Mouse (Mus musculus): ENCODE measurements around the gene Olfr1411. TPM values are rescaled to one million over a fixed set of nuclear protein-coding genes. Genes with fewer than 3 reads are reported as not detected.
A peak's percentile ranks its signal among the peaks of the same experiment; 100 is the strongest.

Olfr1411 gene
- not detected in 2 replicates for total RNA-seq (2012; rRNA removed)

- H3K4me1 ChIP-seq (ENCODE audit: control insufficient read depth in 2 of 2, insufficient read depth in 2 of 2, low read length in 2 of 2, poor library complexity in 1 of 2), result no peaks in the 10 kb centered on the region
- H3K27ac ChIP-seq (ENCODE audit: insufficient read depth, low read depth, low read length, poor library complexity, severe bottlenecking), result no peak within 1 kb of the TSS
- no peaks in the 10 kb centered on the region for H3K36me3 ChIP-seq (ENCODE audit: control insufficient read depth, insufficient read depth, low read length, poor library complexity, severe bottlenecking)
- no peak for DNase-seq (ENCODE audit: low read depth, low spot score)
- no peak within 1 kb of the TSS for H3K9ac ChIP-seq (ENCODE audit: insufficient read depth, low read depth, low read length, poor library complexity, severe bottlenecking)
- no peaks in the 10 kb centered on the region for H3K9me3 ChIP-seq (ENCODE audit: control insufficient read depth, insufficient read depth, low read depth, low read length)
- in situ Hi-C loops (cut with MboI; ENCODE audit: low sequenced_read_pairs in 2 of 2, unreplicated experiment in 2 of 2), result no loop called here
- H3K4me3 ChIP-seq (ENCODE audit: insufficient read depth in 1 of 2, low read depth in 1 of 2, low read length in 2 of 2, poor library complexity in 1 of 2, severe bottlenecking in 1 of 2), result no peak within 1 kb of the TSS
- TF ChIP-seq MAFK (IDR thresholded peaks at IDR 0.05; ENCODE audit: insufficient read depth, low read depth, low read length) (no peak), HCFC1 (IDR thresholded peaks at IDR 0.05; ENCODE audit: borderline replicate concordance, insufficient read depth, low read length) (no peak), ZC3H11A (IDR thresholded peaks at IDR 0.05; ENCODE audit: borderline replicate concordance, low read depth, low read length) (no peak), CHD2 (IDR thresholded peaks at IDR 0.05; ENCODE audit: low read depth, low read length) (no peak), ZNF384 (IDR thresholded peaks at IDR 0.05; ENCODE audit: low read depth, low read length) (no peak)
Observed at GRCm38 (mm10) chr1:92594111-92594510, at the start of gene Olfr1411. Gene Olfr1411, plus strand, starts transcription at chr1:92594411.

- TF ChIP-seq MAFK (IDR thresholded peaks at IDR 0.05; ENCODE audit: insufficient read depth, low read depth, low read length), result no peak
- no peak for TF ChIP-seq ZC3H11A (IDR thresholded peaks at IDR 0.05; ENCODE audit: borderline replicate concordance, low read depth, low read length)
- no peak for TF ChIP-seq CHD2 (IDR thresholded peaks at IDR 0.05; ENCODE audit: low read depth, low read length)
- TF ChIP-seq HCFC1 (IDR thresholded peaks at IDR 0.05; ENCODE audit: borderline replicate concordance, insufficient read depth, low read length), result no peak
- TF ChIP-seq ZNF384 (IDR thresholded peaks at IDR 0.05; ENCODE audit: low read depth, low read length), result no peak
- H3K4me3 ChIP-seq (ENCODE audit: insufficient read depth in 1 of 2, low read depth in 1 of 2, low read length in 2 of 2, poor library complexity in 1 of 2, severe bottlenecking in 1 of 2), result no peak overlapping the region
Observed at GRCm38 (mm10) chr1:92545929-92546328, 48.3 kb upstream of the Olfr1411 start.

GRCm38 (mm10) chr1:92571022-92571421 is 23.2 kb upstream of the Olfr1411 start, which contains the start of gene Olfr1413:
Gene Olfr1413, plus strand, starts transcription at chr1:92571322.
- in situ Hi-C loops (cut with MboI; ENCODE audit: low sequenced_read_pairs in 2 of 2, unreplicated experiment in 2 of 2), result no loop called here
- Histone ChIP-seq H3K36me3 (ENCODE audit: control insufficient read depth, insufficient read depth, low read length, poor library complexity, severe bottlenecking) (no peaks in the 10 kb centered on the region), H3K9me3 (ENCODE audit: control insufficient read depth, insufficient read depth, low read depth, low read length) (no peaks in the 10 kb centered on the region), H3K27ac (ENCODE audit: insufficient read depth, low read depth, low read length, poor library complexity, severe bottlenecking) (no peak within 1 kb of the TSS; the same call in 1 of the 2 replicates), H3K4me3 (ENCODE audit: insufficient read depth in 1 of 2, low read depth in 1 of 2, low read length in 2 of 2, poor library complexity in 1 of 2, severe bottlenecking in 1 of 2) (no peak within 1 kb of the TSS), H3K4me1 (ENCODE audit: control insufficient read depth in 2 of 2, insufficient read depth in 2 of 2, low read length in 2 of 2, poor library complexity in 1 of 2) (no peaks in the 10 kb centered on the region), H3K9ac (ENCODE audit: insufficient read depth, low read depth, low read length, poor library complexity, severe bottlenecking) (no peak within 1 kb of the TSS)
- DNase-seq (ENCODE audit: low read depth, low spot score), result no peak
- no peak for TF ChIP-seq MAFK (IDR thresholded peaks at IDR 0.05; ENCODE audit: insufficient read depth, low read depth, low read length)
- TF ChIP-seq CHD2 (IDR thresholded peaks at IDR 0.05; ENCODE audit: low read depth, low read length), result no peak
- no peak for TF ChIP-seq HCFC1 (IDR thresholded peaks at IDR 0.05; ENCODE audit: borderline replicate concordance, insufficient read depth, low read length)
- no peak for TF ChIP-seq ZC3H11A (IDR thresholded peaks at IDR 0.05; ENCODE audit: borderline replicate concordance, low read depth, low read length)
- TF ChIP-seq ZNF384 (IDR thresholded peaks at IDR 0.05; ENCODE audit: low read depth, low read length), result no peak

More at GRCm38 (mm10) chr1:92545929-92546328, 48.3 kb upstream of the Olfr1411 start:
- DNase-seq (ENCODE audit: low read depth, low spot score), result no peak
- Histone ChIP-seq H3K9ac (ENCODE audit: insufficient read depth, low read depth, low read length, poor library complexity, severe bottlenecking) (no peak overlapping the region), H3K4me1 (ENCODE audit: control insufficient read depth in 2 of 2, insufficient read depth in 2 of 2, low read length in 2 of 2, poor library complexity in 1 of 2) (no peaks in the 10 kb centered on the region), H3K36me3 (ENCODE audit: control insufficient read depth, insufficient read depth, low read length, poor library complexity, severe bottlenecking) (no peaks in the 10 kb centered on the region), H3K27ac (ENCODE audit: insufficient read depth, low read depth, low read length, poor library complexity, severe bottlenecking) (0 out of 2 replicates have a peak overlapping the region, but pooled peaks have one; percentile 22), H3K9me3 (ENCODE audit: control insufficient read depth, insufficient read depth, low read depth, low read length) (no peaks in the 10 kb centered on the region)
- in situ Hi-C loops (cut with MboI; ENCODE audit: low sequenced_read_pairs in 2 of 2, unreplicated experiment in 2 of 2), result no loop called here

GRCm38 (mm10) chr1:92585479-92585878 is 8.7 kb upstream of the Olfr1411 start, which contains the start of gene Olfr1412:
Gene Olfr1412, plus strand, starts transcription at chr1:92585779.
- TF ChIP-seq ZNF384 (IDR thresholded peaks at IDR 0.05; ENCODE audit: low read depth, low read length) (no peak), ZC3H11A (IDR thresholded peaks at IDR 0.05; ENCODE audit: borderline replicate concordance, low read depth, low read length) (no peak), CHD2 (IDR thresholded peaks at IDR 0.05; ENCODE audit: low read depth, low read length) (no peak), HCFC1 (IDR thresholded peaks at IDR 0.05; ENCODE audit: borderline replicate concordance, insufficient read depth, low read length) (no peak), MAFK (IDR thresholded peaks at IDR 0.05; ENCODE audit: insufficient read depth, low read depth, low read length) (no peak)

More at GRCm38 (mm10) chr1:92585479-92585878, 8.7 kb upstream of the Olfr1411 start, which contains the start of gene Olfr1412:
- DNase-seq (ENCODE audit: low read depth, low spot score), result no peak
- no peaks in the 10 kb centered on the region for H3K36me3 ChIP-seq (ENCODE audit: control insufficient read depth, insufficient read depth, low read length, poor library complexity, severe bottlenecking)
- H3K27ac ChIP-seq (ENCODE audit: insufficient read depth, low read depth, low read length, poor library complexity, severe bottlenecking), result no peak within 1 kb of the TSS
- no peaks in the 10 kb centered on the region for H3K4me1 ChIP-seq (ENCODE audit: control insufficient read depth in 2 of 2, insufficient read depth in 2 of 2, low read length in 2 of 2, poor library complexity in 1 of 2)
- no peak within 1 kb of the TSS for H3K4me3 ChIP-seq (ENCODE audit: insufficient read depth in 1 of 2, low read depth in 1 of 2, low read length in 2 of 2, poor library complexity in 1 of 2, severe bottlenecking in 1 of 2)
- no peaks in the 10 kb centered on the region for H3K9me3 ChIP-seq (ENCODE audit: control insufficient read depth, insufficient read depth, low read depth, low read length)
- no peak within 1 kb of the TSS for H3K9ac ChIP-seq (ENCODE audit: insufficient read depth, low read depth, low read length, poor library complexity, severe bottlenecking)
- in situ Hi-C loops (cut with MboI; ENCODE audit: low sequenced_read_pairs in 2 of 2, unreplicated experiment in 2 of 2), result no loop called here

Data from ES-E14 (cell line).